Mouse (Mus musculus) forebrain, postnatal 0 days (tissue): ENCODE results near the gene Rasa3. TPM values are rescaled to one million over a fixed set of nuclear protein-coding genes. Genes with fewer than 3 reads are reported as not detected.
A peak's percentile ranks its signal among the peaks of the same experiment; 100 is the strongest.

Experiments
- ATAC-seq: fragments of 200-750 bp; cut with Nextera tagmentation; 2 replicates; pipeline ENCODE4 v1.8.0; 2017; ENCODE audit warnings: mild to moderate bottlenecking, moderate library complexity
- DNase-seq: peaks from one replicate; pipeline ENCODE4 v3.0.0-alpha.2; 2015
- H3K27ac ChIP-seq: fragments of 300-500 bp; sonication (generic); 2 replicates; pipeline ENCODE4 v1.5.1; 2014; ENCODE audit warnings: low read depth, mild to moderate bottlenecking, antibody characterized with exemption, low read length, moderate library complexity, mixed read lengths
- H3K27me3 ChIP-seq: fragments of 300-500 bp; sonication (generic); 2 replicates; pipeline ENCODE4 v1.6.1; 2014; ENCODE audit warnings: mild to moderate bottlenecking, low read length, mixed read lengths; ENCODE audit not compliant: insufficient read depth
- H3K36me3 ChIP-seq: fragments of 300-500 bp; sonication (generic); 2 replicates; pipeline ENCODE4 v1.6.1; 2014; ENCODE audit warnings: mild to moderate bottlenecking, moderate library complexity; ENCODE audit not compliant: insufficient read depth
- H3K4me1 ChIP-seq: fragments of 300-500 bp; sonication (generic); 2 replicates; pipeline ENCODE4 v1.6.1; 2014; ENCODE audit warnings: antibody characterized with exemption; ENCODE audit not compliant: insufficient read depth
- H3K4me2 ChIP-seq: fragments of 300-500 bp; sonication (generic); 2 replicates; pipeline ENCODE4 v1.6.1; 2014; ENCODE audit warnings: low read depth, mild to moderate bottlenecking, moderate library complexity
- H3K4me3 ChIP-seq: fragments of 300-500 bp; sonication (generic); 2 replicates; pipeline ENCODE4 v1.5.1; 2014; ENCODE audit warnings: low read depth, low read length, mixed read lengths
- H3K9ac ChIP-seq: fragments of 300-500 bp; sonication (generic); 2 replicates; pipeline ENCODE4 v1.6.1; 2014; ENCODE audit warnings: mild to moderate bottlenecking
- H3K9me3 ChIP-seq: fragments of 300-500 bp; sonication (generic); 2 replicates; pipeline ENCODE4 v1.6.1; 2016; ENCODE audit warnings: low read length
- CTCF ChIP-seq: sonication (generic); IDR thresholded peaks from 2 replicates; pipeline ENCODE4 v1.5.1; 2016; ENCODE audit warnings: antibody characterized with exemption, control low read depth, low read depth
- WGBS: fragments of 180-500 bp; shearing (Covaris S2); extraction: QIAGEN DNeasy Blood & Tissue Kit; methylation state at CpG from one replicate; pipeline ENCODE4 v1.1.7; 2014; 5-methylcytosine and 5-hydroxymethylcytosine counted together
- polyA plus RNA-seq: library from polyadenylated mRNA; unstranded; fragments of >200 nt; fragmentation: Nextera tagmentation; extraction: Ambion mirVana; gene quantifications from 2 replicates; pipeline ENCODE4 v1.2.1, GENCODE M21; 2015
- total RNA-seq: library from RNA; depleted of rRNA; stranded (reverse); fragments of >200 nt; gene quantifications from 2 replicates; pipeline ENCODE4 v1.2.3, GENCODE M21; 2014

The Rasa3 gene
- total and polyA plus RNA-seq, 2 experiments from 2014 or later = 24.3 to 49.7 TPM

- Histone ChIP-seq H3K27ac (no peak overlapping the region), H3K36me3 (no peaks in the 10 kb centered on the region), H3K9ac (no peak overlapping the region), H3K27me3 (no peaks in the 10 kb centered on the region), H3K4me3 (no peak overlapping the region), H3K4me2 (no peak overlapping the region), H3K4me1 (peaks cover 23% of the 10 kb centered on the region; the same call in 1 of the 2 replicates), H3K9me3 (no peaks in the 10 kb centered on the region)
- TF ChIP-seq CTCF = no peak
- ATAC-seq (no peak), DNase-seq (no peak)
- WGBS = 92% methylated on average over 11 of the region's 11 CpGs
Observed at GRCm38 (mm10) chr8:13650541-13651191, 26.7 kb downstream of the Rasa3 start.

DNA sequence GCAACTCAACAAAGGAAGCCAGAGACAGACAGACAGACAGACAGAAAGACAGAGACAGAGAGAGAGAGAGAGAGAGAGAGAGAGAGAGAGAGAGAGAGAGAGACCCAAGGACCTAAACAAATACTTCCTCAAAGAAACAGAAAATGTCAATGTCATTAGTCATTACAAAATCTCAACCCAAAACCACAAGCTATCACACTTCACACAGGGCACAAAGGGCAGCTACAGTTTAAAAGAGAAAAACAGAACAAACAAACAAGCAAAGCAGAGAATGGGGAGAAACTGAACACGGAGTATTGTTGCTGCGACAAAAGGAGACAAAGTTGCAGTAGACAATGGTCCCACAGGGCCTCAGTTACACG is 28.3 kb downstream of the Rasa3 start:
- TF ChIP-seq CTCF = no peak
- 24% methylated on average over 3 of the region's 3 CpGs for WGBS
- ATAC-seq (no peak), DNase-seq (no peak)
- Histone ChIP-seq H3K9ac (no peak overlapping the region), H3K27me3 (no peaks in the 10 kb centered on the region), H3K4me2 (no peak overlapping the region), H3K9me3 (no peaks in the 10 kb centered on the region), H3K36me3 (no peaks in the 10 kb centered on the region), H3K4me1 (peaks cover 23% of the 10 kb centered on the region), H3K4me3 (no peak overlapping the region), H3K27ac (peak overlapping the region; percentile 66)

DNA sequence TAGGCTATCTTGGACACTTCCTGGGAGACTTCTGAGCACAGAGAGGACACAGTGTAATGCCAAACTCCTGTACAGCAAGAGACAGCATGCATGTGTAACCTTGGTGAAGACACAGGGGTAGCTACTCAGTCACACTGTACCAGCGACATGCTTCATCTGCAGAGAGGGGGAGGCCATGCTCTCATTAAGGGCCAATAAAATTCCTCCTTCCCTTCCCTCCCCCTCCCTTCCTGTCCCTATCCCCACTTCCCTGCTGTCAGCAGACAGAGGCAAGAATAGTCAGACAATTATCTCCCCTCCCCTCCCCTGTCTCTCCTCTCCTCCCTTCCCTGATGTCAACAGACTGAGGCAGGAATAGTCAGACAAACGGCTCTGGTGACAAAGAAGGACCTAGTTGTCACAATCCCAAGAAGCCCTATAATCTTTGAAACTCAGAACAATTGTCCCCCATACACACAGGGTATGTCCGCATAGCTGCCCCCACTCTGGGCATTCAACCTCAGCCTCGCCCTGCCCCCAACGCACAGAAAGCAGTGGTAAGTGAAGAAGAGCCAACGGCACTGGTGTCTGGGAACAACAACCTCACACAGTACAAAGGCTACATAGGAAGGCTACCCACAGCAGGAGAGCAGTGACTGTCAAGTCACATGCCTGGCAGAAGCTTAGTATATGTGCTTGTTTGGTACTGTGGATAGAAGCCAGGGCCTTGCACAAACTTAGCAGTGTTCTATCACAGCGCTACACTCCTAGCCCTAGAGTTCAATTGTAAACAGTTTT is 28.8 kb downstream of the Rasa3 start:
- DNase-seq (peak; percentile 47), ATAC-seq (peak; percentile 86)
- H3K4me1 ChIP-seq = peaks cover 23% of the 10 kb centered on the region
- no peaks in the 10 kb centered on the region for H3K27me3 ChIP-seq
- no peaks in the 10 kb centered on the region for H3K36me3 ChIP-seq
- H3K4me2 ChIP-seq = no peak overlapping the region
- H3K27ac ChIP-seq = peak overlapping the region; percentile 66
- 14% methylated on average over 7 of the region's 7 CpGs for WGBS
- 0 out of 2 replicates have a peak overlapping the region, but pooled peaks have one; percentile 6 for H3K9ac ChIP-seq
- no peaks in the 10 kb centered on the region for H3K9me3 ChIP-seq
- no peak for TF ChIP-seq CTCF
- no peak overlapping the region for H3K4me3 ChIP-seq

DNA sequence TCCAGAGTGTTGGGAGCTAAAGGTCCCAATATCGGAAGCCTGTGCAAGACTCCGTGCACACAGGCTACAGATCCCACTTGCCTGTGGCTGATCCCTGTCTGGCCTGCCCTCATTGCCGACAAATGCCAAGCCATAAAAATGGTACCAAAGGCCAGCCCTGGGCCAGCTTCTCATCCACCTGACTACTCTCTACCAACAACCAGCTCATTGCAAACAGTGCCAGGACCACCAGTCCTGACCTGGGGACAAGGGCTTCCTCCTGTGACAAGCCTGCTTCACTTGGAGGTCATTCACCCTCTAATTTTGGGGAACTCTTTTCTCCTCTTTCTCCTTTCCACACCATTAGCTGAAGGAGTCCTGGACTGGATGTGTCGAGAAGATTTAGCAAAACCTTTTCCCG is 29.8 kb downstream of the Rasa3 start:
- peaks cover 23% of the 10 kb centered on the region for H3K4me1 ChIP-seq
- H3K27me3 ChIP-seq = no peaks in the 10 kb centered on the region
- ATAC-seq (no peak), DNase-seq (no peak)
- H3K4me3 ChIP-seq = no peak overlapping the region
- H3K36me3 ChIP-seq = no peaks in the 10 kb centered on the region
- 0 out of 2 replicates have a peak overlapping the region, but pooled peaks have one; percentile 4 for H3K27ac ChIP-seq
- H3K9ac ChIP-seq = no peak overlapping the region
- H3K9me3 ChIP-seq = no peaks in the 10 kb centered on the region
- TF ChIP-seq CTCF = no peak
- WGBS = 84% methylated on average over 5 of the region's 5 CpGs
- no peak overlapping the region for H3K4me2 ChIP-seq

DNA sequence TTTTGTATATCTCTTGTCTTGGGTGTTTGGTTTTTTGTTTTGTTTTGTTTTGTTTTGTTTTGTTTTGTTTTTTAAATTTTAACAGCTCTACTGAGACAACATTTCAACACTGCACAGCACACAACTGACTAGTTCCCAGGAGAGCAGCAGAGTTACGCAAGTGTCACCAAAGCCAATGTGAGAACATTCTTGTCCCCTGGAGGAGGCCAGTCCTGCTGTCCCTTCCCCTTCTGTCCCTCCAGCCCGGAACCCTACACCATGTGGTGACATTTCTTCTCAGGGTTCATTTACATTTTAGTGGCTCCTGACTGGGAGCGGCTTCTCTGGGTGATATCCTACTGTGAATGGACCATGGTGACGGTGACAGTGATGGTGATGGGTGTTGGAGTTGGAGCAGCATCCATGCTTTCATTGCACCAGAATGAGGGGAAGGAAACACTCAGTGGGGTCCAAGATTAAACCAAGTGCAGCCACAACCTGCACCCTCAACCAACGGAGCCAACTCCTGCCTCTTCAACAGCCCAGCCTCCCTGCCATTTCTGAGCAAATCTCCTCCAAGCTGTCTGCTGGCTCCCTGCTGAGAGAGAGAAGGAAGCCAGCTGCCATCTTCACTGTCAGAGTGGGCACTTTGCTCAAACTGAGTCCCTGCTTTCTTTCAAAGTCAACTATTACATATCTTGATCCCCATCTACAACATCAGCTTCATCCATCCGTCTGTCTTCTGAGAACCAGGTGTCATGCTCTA is 32.3 kb downstream of the Rasa3 start:
- WGBS = 59% methylated on average over 6 of the region's 6 CpGs
- Histone ChIP-seq H3K9ac (no peak overlapping the region), H3K36me3 (no peaks in the 10 kb centered on the region), H3K4me2 (no peak overlapping the region), H3K27ac (0 out of 2 replicates have a peak overlapping the region, but pooled peaks have one; percentile 15), H3K27me3 (no peaks in the 10 kb centered on the region), H3K9me3 (no peaks in the 10 kb centered on the region), H3K4me1 (peaks cover 34% of the 10 kb centered on the region), H3K4me3 (no peak overlapping the region)
- ATAC-seq = no peak
- no peak for TF ChIP-seq CTCF
- no peak for DNase-seq

DNA sequence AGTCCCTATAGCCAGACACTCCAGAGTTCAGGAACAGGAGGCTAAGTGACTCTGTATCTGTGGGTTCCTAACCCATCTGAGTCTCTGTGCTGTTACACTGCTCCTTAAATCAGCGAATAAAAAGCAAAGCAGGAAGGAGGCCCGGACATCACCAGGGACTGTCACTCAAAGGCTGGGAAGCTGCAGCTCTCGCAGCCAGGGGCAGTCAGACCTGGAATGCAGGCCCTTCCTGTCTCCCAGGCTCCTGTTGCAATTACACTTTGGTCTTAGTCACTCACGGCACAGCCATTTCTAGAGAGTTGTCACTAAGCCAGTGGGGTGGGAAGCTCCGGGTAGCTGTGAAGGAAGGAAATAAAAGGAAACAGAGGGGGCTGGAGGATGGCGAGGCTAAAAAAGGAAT is 33.2 kb downstream of the Rasa3 start:
- H3K36me3 ChIP-seq = no peaks in the 10 kb centered on the region
- no peak overlapping the region for H3K4me2 ChIP-seq
- 0 out of 2 replicates have a peak overlapping the region, but pooled peaks have one; percentile 15 for H3K27ac ChIP-seq
- no peaks in the 10 kb centered on the region for H3K9me3 ChIP-seq
- 7% methylated on average over 6 of the region's 6 CpGs for WGBS
- no peak overlapping the region for H3K9ac ChIP-seq
- H3K4me3 ChIP-seq = no peak overlapping the region
- ATAC-seq (no peak), DNase-seq (no peak)
- no peaks in the 10 kb centered on the region for H3K27me3 ChIP-seq
- no peak for TF ChIP-seq CTCF
- H3K4me1 ChIP-seq = peaks cover 26% of the 10 kb centered on the region

GRCm38 (mm10) chr8:13642659-13643181 is 34.7 kb downstream of the Rasa3 start:
- WGBS = 91% methylated on average over 10 of the region's 10 CpGs
- Histone ChIP-seq H3K9ac (no peak overlapping the region), H3K27ac (no peak overlapping the region), H3K4me1 (peaks cover 13% of the 10 kb centered on the region), H3K27me3 (no peaks in the 10 kb centered on the region), H3K36me3 (no peaks in the 10 kb centered on the region), H3K4me2 (no peak overlapping the region), H3K9me3 (no peaks in the 10 kb centered on the region), H3K4me3 (no peak overlapping the region)
- no peak for DNase-seq
- ATAC-seq = no peak
- TF ChIP-seq CTCF = no peak
